Mouse (Mus musculus): ENCODE results near the gene Lyst. TPM values are rescaled to one million over a fixed set of nuclear protein-coding genes. Genes with fewer than 3 reads are reported as not detected.

Lyst gene
- polyA plus RNA-seq, 1 experiment from 2014 or later: 5.4 TPM

- Histone ChIP-seq H3K4me3 (ENCODE audit: low read length) (no peak overlapping the region), H3K4me2 (ENCODE audit: low read depth, low read length) (no peak overlapping the region), H3K9me3 (ENCODE audit: control insufficient read depth, low read length) (no peaks in the 10 kb centered on the region), H3K27me3 (ENCODE audit: control insufficient read depth, insufficient read depth, low read depth, low read length) (no peaks in the 10 kb centered on the region), H3K9ac (ENCODE audit: low read length) (no peak overlapping the region), H3K27ac (ENCODE audit: low read length) (no peak overlapping the region), H3K4me1 (replicated peaks; ENCODE audit: control insufficient read depth, insufficient read depth, low read length) (no peaks in the 10 kb centered on the region), H3K36me3 (ENCODE audit: control insufficient read depth, insufficient read depth, low read length) (no peaks in the 10 kb centered on the region)
- no peak for ATAC-seq (ENCODE audit: low read depth)
- WGBS: 33% methylated on average over 1 of the region's 1 CpGs
Measured at GRCm38 (mm10) chr13:13608311-13608710, 18.1 kb downstream of the Lyst start.

- Histone ChIP-seq H3K27me3 (ENCODE audit: control insufficient read depth, insufficient read depth, low read depth, low read length) (no peaks in the 10 kb centered on the region), H3K27ac (ENCODE audit: low read length) (no peak overlapping the region), H3K9me3 (ENCODE audit: control insufficient read depth, low read length) (no peaks in the 10 kb centered on the region), H3K4me1 (replicated peaks; ENCODE audit: control insufficient read depth, insufficient read depth, low read length) (no peaks in the 10 kb centered on the region), H3K4me2 (ENCODE audit: low read depth, low read length) (no peak overlapping the region), H3K36me3 (ENCODE audit: control insufficient read depth, insufficient read depth, low read length) (no peaks in the 10 kb centered on the region), H3K9ac (ENCODE audit: low read length) (no peak overlapping the region), H3K4me3 (ENCODE audit: low read length) (no peak overlapping the region)
- WGBS: 54% methylated on average over 2 of the region's 2 CpGs
- no peak for ATAC-seq (ENCODE audit: low read depth)
Measured at GRCm38 (mm10) chr13:13609655-13610054, 19.5 kb downstream of the Lyst start.

GRCm38 (mm10) chr13:13612882-13613281 lies 22.7 kb downstream of the Lyst start:
- no peaks in the 10 kb centered on the region for H3K9me3 ChIP-seq (ENCODE audit: control insufficient read depth, low read length)
- H3K9ac ChIP-seq (ENCODE audit: low read length): no peak overlapping the region
- ATAC-seq (ENCODE audit: low read depth): peak; percentile 36; the same call in 1 of the 2 replicates
- WGBS: 84% methylated on average over 1 of the region's 1 CpGs
- H3K4me1 ChIP-seq (replicated peaks; ENCODE audit: control insufficient read depth, insufficient read depth, low read length): no peaks in the 10 kb centered on the region
- no peak overlapping the region for H3K4me3 ChIP-seq (ENCODE audit: low read length)
- H3K4me2 ChIP-seq (ENCODE audit: low read depth, low read length): no peak overlapping the region
- H3K27me3 ChIP-seq (ENCODE audit: control insufficient read depth, insufficient read depth, low read depth, low read length): no peaks in the 10 kb centered on the region
- no peak overlapping the region for H3K27ac ChIP-seq (ENCODE audit: low read length)
- H3K36me3 ChIP-seq (ENCODE audit: control insufficient read depth, insufficient read depth, low read length): peaks cover 4% of the 10 kb centered on the region

- H3K9me3 ChIP-seq (ENCODE audit: control insufficient read depth, low read length): no peaks in the 10 kb centered on the region
- peaks cover 7% of the 10 kb centered on the region for H3K36me3 ChIP-seq (ENCODE audit: control insufficient read depth, insufficient read depth, low read length)
- ATAC-seq (ENCODE audit: low read depth): no peak
- no peak overlapping the region for H3K9ac ChIP-seq (ENCODE audit: low read length)
- no peak overlapping the region for H3K27ac ChIP-seq (ENCODE audit: low read length)
- no peak overlapping the region for H3K4me3 ChIP-seq (ENCODE audit: low read length)
- no peak overlapping the region for H3K4me2 ChIP-seq (ENCODE audit: low read depth, low read length)
- 82% methylated on average over 4 of the region's 4 CpGs for WGBS
- H3K4me1 ChIP-seq (replicated peaks; ENCODE audit: control insufficient read depth, insufficient read depth, low read length): no peaks in the 10 kb centered on the region
- H3K27me3 ChIP-seq (ENCODE audit: control insufficient read depth, insufficient read depth, low read depth, low read length): no peaks in the 10 kb centered on the region
Measured at GRCm38 (mm10) chr13:13614235-13614634, 24.0 kb downstream of the Lyst start.

- H3K4me3 ChIP-seq (ENCODE audit: low read length): no peak overlapping the region
- no peaks in the 10 kb centered on the region for H3K27me3 ChIP-seq (ENCODE audit: control insufficient read depth, insufficient read depth, low read depth, low read length)
- H3K36me3 ChIP-seq (ENCODE audit: control insufficient read depth, insufficient read depth, low read length): peaks cover 7% of the 10 kb centered on the region
- H3K9ac ChIP-seq (ENCODE audit: low read length): no peak overlapping the region
- no peak overlapping the region for H3K4me2 ChIP-seq (ENCODE audit: low read depth, low read length)
- H3K27ac ChIP-seq (ENCODE audit: low read length): no peak overlapping the region
- no peak for ATAC-seq (ENCODE audit: low read depth)
- WGBS: 84% methylated on average over 5 of the region's 5 CpGs
- H3K9me3 ChIP-seq (ENCODE audit: control insufficient read depth, low read length): no peaks in the 10 kb centered on the region
- no peaks in the 10 kb centered on the region for H3K4me1 ChIP-seq (replicated peaks; ENCODE audit: control insufficient read depth, insufficient read depth, low read length)
Measured at GRCm38 (mm10) chr13:13621456-13621855, 31.3 kb downstream of the Lyst start.

- 66% methylated on average over 3 of the region's 3 CpGs for WGBS
- ATAC-seq (ENCODE audit: low read depth): no peak
- no peak overlapping the region for H3K4me3 ChIP-seq (ENCODE audit: low read length)
Measured at GRCm38 (mm10) chr13:13622565-13622964, 32.4 kb downstream of the Lyst start.

GRCm38 (mm10) chr13:13633746-13634145 lies 43.5 kb downstream of the Lyst start:
- Histone ChIP-seq H3K4me1 (replicated peaks; ENCODE audit: control insufficient read depth, insufficient read depth, low read length) (no peaks in the 10 kb centered on the region), H3K9ac (ENCODE audit: low read length) (no peak overlapping the region), H3K27ac (ENCODE audit: low read length) (no peak overlapping the region), H3K4me3 (ENCODE audit: low read length) (no peak overlapping the region), H3K27me3 (ENCODE audit: control insufficient read depth, insufficient read depth, low read depth, low read length) (no peaks in the 10 kb centered on the region), H3K36me3 (ENCODE audit: control insufficient read depth, insufficient read depth, low read length) (peaks cover 6% of the 10 kb centered on the region), H3K4me2 (ENCODE audit: low read depth, low read length) (no peak overlapping the region), H3K9me3 (ENCODE audit: control insufficient read depth, low read length) (no peaks in the 10 kb centered on the region)
- ATAC-seq (ENCODE audit: low read depth): no peak
- WGBS: 87% methylated on average over 1 of the region's 1 CpGs

More at GRCm38 (mm10) chr13:13622565-13622964, 32.4 kb downstream of the Lyst start:
- peaks cover 3% of the 10 kb centered on the region for H3K36me3 ChIP-seq (ENCODE audit: control insufficient read depth, insufficient read depth, low read length)
- H3K27me3 ChIP-seq (ENCODE audit: control insufficient read depth, insufficient read depth, low read depth, low read length): no peaks in the 10 kb centered on the region
- no peak overlapping the region for H3K9ac ChIP-seq (ENCODE audit: low read length)
- H3K4me1 ChIP-seq (replicated peaks; ENCODE audit: control insufficient read depth, insufficient read depth, low read length): no peaks in the 10 kb centered on the region
- no peak overlapping the region for H3K27ac ChIP-seq (ENCODE audit: low read length)
- H3K9me3 ChIP-seq (ENCODE audit: control insufficient read depth, low read length): no peaks in the 10 kb centered on the region
- H3K4me2 ChIP-seq (ENCODE audit: low read depth, low read length): no peak overlapping the region

GRCm38 (mm10) chr13:13634706-13635105 lies 44.5 kb downstream of the Lyst start:
- Histone ChIP-seq H3K9me3 (ENCODE audit: control insufficient read depth, low read length) (no peaks in the 10 kb centered on the region), H3K27ac (ENCODE audit: low read length) (no peak overlapping the region), H3K4me2 (ENCODE audit: low read depth, low read length) (no peak overlapping the region), H3K4me1 (replicated peaks; ENCODE audit: control insufficient read depth, insufficient read depth, low read length) (no peaks in the 10 kb centered on the region), H3K4me3 (ENCODE audit: low read length) (no peak overlapping the region), H3K36me3 (ENCODE audit: control insufficient read depth, insufficient read depth, low read length) (peaks cover 6% of the 10 kb centered on the region), H3K27me3 (ENCODE audit: control insufficient read depth, insufficient read depth, low read depth, low read length) (no peaks in the 10 kb centered on the region), H3K9ac (ENCODE audit: low read length) (no peak overlapping the region)
- ATAC-seq (ENCODE audit: low read depth): no peak
- 75% methylated on average over 7 of the region's 7 CpGs for WGBS

GRCm38 (mm10) chr13:13635224-13635623 lies 45.0 kb downstream of the Lyst start:
- no peak overlapping the region for H3K9ac ChIP-seq (ENCODE audit: low read length)
- H3K4me3 ChIP-seq (ENCODE audit: low read length): no peak overlapping the region
- no peaks in the 10 kb centered on the region for H3K27me3 ChIP-seq (ENCODE audit: control insufficient read depth, insufficient read depth, low read depth, low read length)
- H3K4me2 ChIP-seq (ENCODE audit: low read depth, low read length): no peak overlapping the region
- no peaks in the 10 kb centered on the region for H3K4me1 ChIP-seq (replicated peaks; ENCODE audit: control insufficient read depth, insufficient read depth, low read length)
- no peak for ATAC-seq (ENCODE audit: low read depth)
- H3K27ac ChIP-seq (ENCODE audit: low read length): no peak overlapping the region
- H3K36me3 ChIP-seq (ENCODE audit: control insufficient read depth, insufficient read depth, low read length): peaks cover 6% of the 10 kb centered on the region
- no peaks in the 10 kb centered on the region for H3K9me3 ChIP-seq (ENCODE audit: control insufficient read depth, low read length)
- 77% methylated on average over 12 of the region's 12 CpGs for WGBS

GRCm38 (mm10) chr13:13637577-13637976 lies 47.4 kb downstream of the Lyst start:
- H3K9me3 ChIP-seq (ENCODE audit: control insufficient read depth, low read length): no peaks in the 10 kb centered on the region
- no peaks in the 10 kb centered on the region for H3K4me1 ChIP-seq (replicated peaks; ENCODE audit: control insufficient read depth, insufficient read depth, low read length)
- ATAC-seq (ENCODE audit: low read depth): no peak
- H3K4me2 ChIP-seq (ENCODE audit: low read depth, low read length): no peak overlapping the region
- peaks cover 9% of the 10 kb centered on the region for H3K36me3 ChIP-seq (ENCODE audit: control insufficient read depth, insufficient read depth, low read length)
- no peak overlapping the region for H3K4me3 ChIP-seq (ENCODE audit: low read length)
- H3K27me3 ChIP-seq (ENCODE audit: control insufficient read depth, insufficient read depth, low read depth, low read length): no peaks in the 10 kb centered on the region
- H3K27ac ChIP-seq (ENCODE audit: low read length): no peak overlapping the region
- WGBS: 78% methylated on average over 3 of the region's 3 CpGs
- no peak overlapping the region for H3K9ac ChIP-seq (ENCODE audit: low read length)
